Mouse (Mus musculus) cerebellum, adult 9-11 months (tissue): Measurements from ENCODE around the gene Nell2.
A peak's percentile ranks its signal among the peaks of the same experiment; 100 is the strongest.
"Not testable (repeated sequence)": the region's sequence is repeated elsewhere in the genome, so short reads cannot be mapped to it uniquely, and the experiment has no call there.

ENCODE experiments used
- DNase-seq: peaks from one replicate; pipeline ENCODE4 v3.0.0; 2022

Gene Nell2

DNA sequence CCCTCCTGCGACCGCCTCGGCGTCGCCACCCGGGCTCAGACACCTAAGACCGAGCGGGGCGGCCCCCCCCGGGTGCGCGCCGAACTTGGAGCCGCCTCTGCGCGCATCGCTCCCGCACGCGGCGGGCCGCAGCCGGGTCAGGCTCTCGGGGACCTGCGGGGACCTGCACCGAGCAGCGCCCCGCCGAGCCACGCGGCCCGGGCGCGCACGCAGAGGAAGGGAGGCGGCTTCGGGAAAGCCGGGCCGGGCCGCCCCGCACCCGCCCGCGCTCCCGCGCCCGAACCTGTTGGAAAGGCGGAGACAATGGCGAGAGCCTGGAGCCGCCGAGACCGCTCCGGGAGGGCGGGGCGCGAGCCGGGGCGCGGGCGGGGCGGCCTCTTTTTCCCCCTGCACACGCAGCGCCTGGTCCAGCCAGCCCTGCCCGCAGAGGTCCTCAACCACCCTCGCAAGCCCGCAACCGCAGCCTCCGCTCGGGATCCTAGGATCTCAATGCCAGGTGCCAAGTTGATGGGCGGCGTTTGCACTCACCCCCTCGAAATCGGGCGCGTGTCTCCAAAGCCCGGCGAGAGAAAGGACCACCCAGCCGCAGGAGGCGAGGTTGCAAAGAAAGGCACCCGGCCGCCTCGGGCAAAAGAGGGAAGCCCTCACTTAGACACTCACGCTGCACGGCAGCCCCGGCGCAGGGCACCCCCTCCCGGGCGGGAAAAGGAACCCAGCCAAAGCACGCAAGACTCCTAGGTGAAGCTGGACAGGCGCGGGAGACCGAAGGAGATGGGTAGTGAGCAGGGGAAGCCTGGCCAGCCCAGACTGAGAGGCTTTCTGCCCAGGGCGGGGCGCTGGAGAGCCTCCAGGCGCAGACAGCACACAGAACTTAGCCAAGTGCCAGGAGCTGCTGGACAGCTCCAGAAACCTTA lies at the start of gene Nell2:
Nell2 (minus strand) TSS at position 612 of the 914 bp plus-strand sequence.
- DNase-seq, result peak; percentile 94

DNA sequence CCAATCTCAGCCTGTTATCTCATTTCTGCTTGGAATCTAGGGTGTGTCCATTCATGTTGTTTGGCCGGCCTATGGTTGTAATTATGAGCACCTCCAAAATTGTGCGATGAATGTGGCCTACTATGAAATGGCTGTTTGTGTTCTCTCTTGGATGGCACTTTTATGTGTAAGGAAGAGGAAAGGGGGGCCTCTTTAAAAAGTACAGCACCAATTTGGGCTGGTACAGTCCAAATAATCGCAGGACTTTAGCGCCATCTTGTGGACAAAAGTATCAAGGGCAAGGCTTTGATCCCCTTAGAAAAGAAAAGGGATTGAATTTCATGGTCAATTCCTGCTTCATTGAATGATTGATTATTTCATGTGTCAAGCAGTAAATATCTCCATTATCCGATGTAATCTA lies 46.3 kb upstream of the Nell2 start:
- peak; percentile 49 for DNase-seq

- no peak for DNase-seq
Measured at GRCm38 (mm10) chr15:95569606-95570005, 41.2 kb upstream of the Nell2 start.

DNA sequence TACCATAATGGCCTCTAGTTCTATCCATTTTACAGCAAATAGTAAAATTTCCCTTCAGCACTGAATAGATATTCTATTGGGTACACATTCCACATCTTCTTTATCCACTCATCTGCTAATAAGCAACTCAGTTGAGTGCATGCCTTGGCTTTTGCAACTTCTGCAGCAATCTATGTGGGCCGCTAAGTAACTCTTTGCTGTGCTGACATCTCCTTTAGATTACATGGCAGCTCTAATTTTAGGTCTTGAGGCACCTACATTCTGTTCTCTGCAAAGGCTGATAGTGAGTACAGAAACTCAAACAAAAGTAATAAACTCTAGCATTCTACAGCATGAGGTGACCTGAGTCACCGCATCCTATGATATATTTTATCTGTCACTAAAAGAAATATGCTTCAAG lies 36.8 kb upstream of the Nell2 start:
- DNase-seq, result no peak

- no peak for DNase-seq
Measured at GRCm38 (mm10) chr15:95561303-95561702, 32.9 kb upstream of the Nell2 start.

- DNase-seq, result no peak
Measured at GRCm38 (mm10) chr15:95550011-95550410, 21.7 kb upstream of the Nell2 start.

DNA sequence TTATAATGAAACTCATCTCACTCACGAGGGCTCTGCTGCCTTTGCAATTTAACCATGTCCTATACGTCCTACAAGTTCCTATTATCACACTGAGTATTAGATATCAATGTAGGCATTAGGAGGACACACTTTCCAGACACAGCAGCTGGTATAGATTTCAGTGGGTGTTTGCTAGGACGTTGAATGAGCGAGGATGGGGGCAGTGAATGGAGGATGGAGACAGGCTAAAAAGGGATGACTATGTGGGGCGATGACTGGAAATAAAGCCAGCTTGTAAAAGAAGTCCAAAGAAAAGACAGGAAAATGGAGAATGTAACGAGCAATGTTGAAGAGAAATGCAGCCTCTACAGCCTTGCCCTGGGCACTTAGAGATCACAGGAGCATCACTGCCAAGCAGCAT lies 14.3 kb upstream of the Nell2 start:
- DNase-seq, result no peak

DNA sequence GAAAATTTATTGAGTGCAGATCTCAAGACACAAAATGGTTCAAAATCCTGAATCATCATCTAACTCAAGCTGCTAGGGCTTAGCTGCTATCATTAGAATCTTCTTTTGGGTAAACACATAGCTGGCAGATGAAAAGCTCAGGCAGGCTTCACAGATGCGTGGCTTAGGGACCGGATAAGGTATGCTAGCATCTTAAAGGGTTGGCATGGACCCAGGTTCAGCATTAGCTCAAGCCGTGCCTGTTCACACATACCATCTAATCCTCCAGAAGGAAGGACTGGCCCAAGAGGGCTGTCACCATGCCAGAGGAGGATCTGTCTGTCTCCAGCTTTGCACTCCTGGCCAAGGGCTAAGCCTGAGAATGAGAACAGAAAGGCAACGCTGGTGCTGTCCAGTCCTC lies 8.4 kb upstream of the Nell2 start:
- peak; percentile 86 for DNase-seq

DNA sequence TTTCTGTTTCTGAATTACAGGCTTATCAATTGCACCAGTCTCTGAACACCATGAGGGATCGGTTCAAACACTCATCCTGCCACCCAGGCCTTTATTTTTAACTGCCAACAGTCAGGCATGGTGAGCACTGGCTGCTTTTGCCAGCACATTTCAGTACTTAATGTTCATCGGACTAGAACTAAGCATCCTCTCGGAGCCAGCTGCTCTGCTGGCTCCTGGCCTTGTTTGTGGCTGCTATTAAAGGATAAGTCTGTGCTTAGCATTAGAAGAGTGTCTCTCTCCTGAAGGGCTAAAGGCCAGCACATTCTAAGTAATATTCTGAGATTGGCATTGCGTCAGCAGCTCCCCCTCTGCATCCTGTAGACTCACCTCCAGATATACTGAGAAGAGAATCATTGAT lies 7.9 kb upstream of the Nell2 start:
- DNase-seq, result peak; percentile 89

GRCm38 (mm10) chr15:95534644-95535043 lies 6.3 kb upstream of the Nell2 start:
- no peak for DNase-seq

GRCm38 (mm10) chr15:95527461-95527947 lies 855 bp downstream of the Nell2 start:
- no peak for DNase-seq

GRCm38 (mm10) chr15:95526626-95527411 lies 1.5 kb downstream of the Nell2 start:
- peak; percentile 54 for DNase-seq

- peak; percentile 66 for DNase-seq
Measured at GRCm38 (mm10) chr15:95525997-95526396, 2.4 kb downstream of the Nell2 start.

GRCm38 (mm10) chr15:95518204-95518603 lies 10.2 kb downstream of the Nell2 start:
- DNase-seq, result peak; percentile 40

- not testable (repeated sequence) for DNase-seq
Measured at GRCm38 (mm10) chr15:95513306-95513705, 15.1 kb downstream of the Nell2 start.

DNA sequence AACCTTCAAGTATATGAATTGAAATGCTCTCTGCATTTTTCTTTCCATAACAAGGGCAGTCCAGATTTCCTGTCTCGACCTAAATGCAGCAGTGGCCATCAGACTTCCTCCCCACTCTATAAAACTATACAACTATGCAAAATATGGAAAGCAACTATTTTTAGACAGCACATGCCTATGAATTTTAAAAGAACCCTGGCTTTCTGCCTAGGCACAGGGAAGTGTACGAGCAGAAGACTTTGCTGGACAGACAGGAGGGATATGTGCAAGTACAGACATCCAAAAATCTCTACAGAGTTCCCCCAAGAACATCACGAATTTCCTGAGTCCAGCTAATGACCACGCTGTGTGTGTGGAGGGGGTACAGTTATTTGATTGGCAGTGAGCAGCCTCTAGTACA lies 32.7 kb downstream of the Nell2 start:
- no peak for DNase-seq

- DNase-seq, result peak; percentile 77
Measured at GRCm38 (mm10) chr15:95495193-95495592, 33.2 kb downstream of the Nell2 start.

- peak; percentile 86 for DNase-seq
Measured at GRCm38 (mm10) chr15:95492201-95492600, 36.2 kb downstream of the Nell2 start.

- peak; percentile 70 for DNase-seq
Measured at GRCm38 (mm10) chr15:95489174-95489573, 39.2 kb downstream of the Nell2 start.

- DNase-seq, result peak; percentile 66
Measured at GRCm38 (mm10) chr15:95487961-95488360, 40.4 kb downstream of the Nell2 start.

DNA sequence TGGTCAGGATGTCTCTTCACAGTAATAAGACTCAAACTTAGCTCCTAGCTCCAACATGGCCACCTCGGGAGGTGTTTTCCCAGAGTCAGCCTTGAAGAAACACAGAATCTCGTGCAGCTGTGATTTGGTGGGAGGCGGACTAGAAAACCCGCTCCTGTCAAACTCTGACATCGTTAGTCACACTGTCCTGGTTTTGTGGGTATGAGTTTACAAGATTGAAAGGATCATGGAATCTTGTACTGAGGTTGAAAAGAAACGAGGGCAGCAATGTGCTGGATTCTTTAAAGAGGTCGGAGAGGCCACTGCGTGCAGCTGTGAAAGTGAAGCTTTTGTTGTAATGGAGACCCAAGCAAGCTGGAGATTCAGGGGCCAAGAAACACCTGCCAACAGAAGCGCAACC lies 46.4 kb downstream of the Nell2 start:
- DNase-seq, result no peak

DNA sequence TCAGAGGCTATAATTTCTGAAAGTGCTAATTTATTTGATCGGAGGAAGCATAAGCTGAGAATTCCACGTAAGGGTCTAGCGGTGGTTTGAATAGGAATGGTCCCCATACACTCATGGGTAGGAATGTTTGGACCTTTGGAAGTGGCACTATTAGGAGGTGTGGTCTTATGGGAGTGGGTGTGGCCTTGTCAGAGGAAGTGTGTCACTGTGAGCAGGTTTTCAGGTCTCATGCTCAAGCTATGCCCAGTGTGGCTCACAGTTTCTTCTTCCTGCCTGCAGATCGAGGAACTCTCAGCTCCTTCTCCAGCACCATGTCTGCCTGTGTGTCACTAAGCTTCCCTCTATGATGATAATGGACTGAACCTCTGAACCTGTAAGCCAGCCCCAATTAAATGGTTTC lies 46.8 kb downstream of the Nell2 start:
- DNase-seq, result no peak

- DNase-seq, result no peak
Measured at GRCm38 (mm10) chr15:95476440-95476839, 51.9 kb downstream of the Nell2 start.

- DNase-seq, result no peak
Measured at GRCm38 (mm10) chr15:95473976-95474375, 54.4 kb downstream of the Nell2 start.
